Mouse (Mus musculus): ENCODE results near the gene Gpr179. TPM values are rescaled to one million over a fixed set of nuclear protein-coding genes. Genes with fewer than 3 reads are reported as not detected.
A peak's percentile ranks its signal among the peaks of the same experiment; 100 is the strongest.

Gpr179 gene
- polyA plus RNA-seq, 1 experiment from 2014 or later: not detected

- Histone ChIP-seq H3K9ac (ENCODE audit: low read depth, low read length) (no peak overlapping the region), H3K27ac (ENCODE audit: low read length) (no peak overlapping the region), H3K9me3 (replicated peaks; ENCODE audit: control insufficient read depth, low read length) (no peaks in the 10 kb centered on the region), H3K4me1 (ENCODE audit: control insufficient read depth, low read depth, low read length) (peaks cover 2% of the 10 kb centered on the region), H3K27me3 (ENCODE audit: control insufficient read depth, insufficient read depth, low read depth, low read length) (no peaks in the 10 kb centered on the region), H3K4me3 (ENCODE audit: low read depth, low read length) (no peak overlapping the region), H3K36me3 (ENCODE audit: control insufficient read depth, insufficient read depth) (no peaks in the 10 kb centered on the region), H3K4me2 (ENCODE audit: low read depth, low read length) (no peak overlapping the region)
- WGBS (ENCODE audit: insufficient replicate concordance): 53% methylated on average over 9 of the region's 9 CpGs
- ATAC-seq (ENCODE audit: low read depth): no peak
Observed at GRCm38 (mm10) chr11:97346383-97346782, 5.5 kb downstream of the Gpr179 start.

- no peak overlapping the region for H3K4me2 ChIP-seq (ENCODE audit: low read depth, low read length)
- no peak overlapping the region for H3K9ac ChIP-seq (ENCODE audit: low read depth, low read length)
- H3K27me3 ChIP-seq (ENCODE audit: control insufficient read depth, insufficient read depth, low read depth, low read length): no peaks in the 10 kb centered on the region
- no peak overlapping the region for H3K4me3 ChIP-seq (ENCODE audit: low read depth, low read length)
- H3K4me1 ChIP-seq (ENCODE audit: control insufficient read depth, low read depth, low read length): peaks cover 2% of the 10 kb centered on the region
- no peak for ATAC-seq (ENCODE audit: low read depth)
- 34% methylated on average over 10 of the region's 10 CpGs for WGBS (ENCODE audit: insufficient replicate concordance)
- H3K36me3 ChIP-seq (ENCODE audit: control insufficient read depth, insufficient read depth): no peaks in the 10 kb centered on the region
- H3K9me3 ChIP-seq (replicated peaks; ENCODE audit: control insufficient read depth, low read length): no peaks in the 10 kb centered on the region
- no peak overlapping the region for H3K27ac ChIP-seq (ENCODE audit: low read length)
Observed at GRCm38 (mm10) chr11:97345446-97345845, 6.4 kb downstream of the Gpr179 start.

- Histone ChIP-seq H3K27me3 (ENCODE audit: control insufficient read depth, insufficient read depth, low read depth, low read length) (no peaks in the 10 kb centered on the region), H3K4me3 (ENCODE audit: low read depth, low read length) (no peak overlapping the region), H3K9ac (ENCODE audit: low read depth, low read length) (no peak overlapping the region)
Observed at GRCm38 (mm10) chr11:97343619-97344018, 8.3 kb downstream of the Gpr179 start.

GRCm38 (mm10) chr11:97343175-97343574 lies 8.7 kb downstream of the Gpr179 start:
- H3K4me2 ChIP-seq (ENCODE audit: low read depth, low read length): no peak overlapping the region
- no peak overlapping the region for H3K27ac ChIP-seq (ENCODE audit: low read length)
- no peaks in the 10 kb centered on the region for H3K9me3 ChIP-seq (replicated peaks; ENCODE audit: control insufficient read depth, low read length)
- no peaks in the 10 kb centered on the region for H3K36me3 ChIP-seq (ENCODE audit: control insufficient read depth, insufficient read depth)
- H3K27me3 ChIP-seq (ENCODE audit: control insufficient read depth, insufficient read depth, low read depth, low read length): no peaks in the 10 kb centered on the region
- WGBS (ENCODE audit: insufficient replicate concordance): 36% methylated on average over 8 of the region's 8 CpGs
- no peak overlapping the region for H3K4me3 ChIP-seq (ENCODE audit: low read depth, low read length)
- no peak overlapping the region for H3K9ac ChIP-seq (ENCODE audit: low read depth, low read length)
- H3K4me1 ChIP-seq (ENCODE audit: control insufficient read depth, low read depth, low read length): no peaks in the 10 kb centered on the region; the same call in 1 of the 2 replicates
- no peak for ATAC-seq (ENCODE audit: low read depth)

More at GRCm38 (mm10) chr11:97343619-97344018, 8.3 kb downstream of the Gpr179 start:
- peak overlapping the region; percentile 18; the same call in 1 of the 2 replicates for H3K4me2 ChIP-seq (ENCODE audit: low read depth, low read length)
- 28% methylated on average over 17 of the region's 17 CpGs for WGBS (ENCODE audit: insufficient replicate concordance)
- no peak overlapping the region for H3K27ac ChIP-seq (ENCODE audit: low read length)
- 0 out of 2 replicates have a peak, but pooled peaks have one; percentile 24 for ATAC-seq (ENCODE audit: low read depth)
- no peaks in the 10 kb centered on the region; the same call in 1 of the 2 replicates for H3K4me1 ChIP-seq (ENCODE audit: control insufficient read depth, low read depth, low read length)
- H3K36me3 ChIP-seq (ENCODE audit: control insufficient read depth, insufficient read depth): no peaks in the 10 kb centered on the region
- H3K9me3 ChIP-seq (replicated peaks; ENCODE audit: control insufficient read depth, low read length): no peaks in the 10 kb centered on the region

GRCm38 (mm10) chr11:97338977-97339315 lies 12.9 kb downstream of the Gpr179 start:
- Histone ChIP-seq H3K4me1 (ENCODE audit: control insufficient read depth, low read depth, low read length) (no peaks in the 10 kb centered on the region; the same call in 1 of the 2 replicates), H3K4me3 (ENCODE audit: low read depth, low read length) (no peak overlapping the region), H3K9me3 (replicated peaks; ENCODE audit: control insufficient read depth, low read length) (no peaks in the 10 kb centered on the region), H3K27me3 (ENCODE audit: control insufficient read depth, insufficient read depth, low read depth, low read length) (peaks cover 23% of the 10 kb centered on the region), H3K4me2 (ENCODE audit: low read depth, low read length) (no peak overlapping the region), H3K9ac (ENCODE audit: low read depth, low read length) (no peak overlapping the region), H3K36me3 (ENCODE audit: control insufficient read depth, insufficient read depth) (no peaks in the 10 kb centered on the region), H3K27ac (ENCODE audit: low read length) (no peak overlapping the region)
- WGBS (ENCODE audit: insufficient replicate concordance): 46% methylated on average over 17 of the region's 17 CpGs
- no peak for ATAC-seq (ENCODE audit: low read depth)

- H3K4me2 ChIP-seq (ENCODE audit: low read depth, low read length): no peak overlapping the region
- ATAC-seq (ENCODE audit: low read depth): no peak
- H3K9ac ChIP-seq (ENCODE audit: low read depth, low read length): no peak overlapping the region
- H3K4me3 ChIP-seq (ENCODE audit: low read depth, low read length): no peak overlapping the region
- no peak overlapping the region for H3K27ac ChIP-seq (ENCODE audit: low read length)
- no peaks in the 10 kb centered on the region for H3K36me3 ChIP-seq (ENCODE audit: control insufficient read depth, insufficient read depth)
- H3K9me3 ChIP-seq (replicated peaks; ENCODE audit: control insufficient read depth, low read length): no peaks in the 10 kb centered on the region
- WGBS (ENCODE audit: insufficient replicate concordance): 51% methylated on average over 21 of the region's 21 CpGs
- no peaks in the 10 kb centered on the region for H3K4me1 ChIP-seq (ENCODE audit: control insufficient read depth, low read depth, low read length)
- H3K27me3 ChIP-seq (ENCODE audit: control insufficient read depth, insufficient read depth, low read depth, low read length): peaks cover 23% of the 10 kb centered on the region
Observed at GRCm38 (mm10) chr11:97338302-97338976, 13.4 kb downstream of the Gpr179 start.

- Histone ChIP-seq H3K27ac (ENCODE audit: low read length) (no peak overlapping the region), H3K4me2 (ENCODE audit: low read depth, low read length) (no peak overlapping the region), H3K27me3 (ENCODE audit: control insufficient read depth, insufficient read depth, low read depth, low read length) (peaks cover 23% of the 10 kb centered on the region), H3K9me3 (replicated peaks; ENCODE audit: control insufficient read depth, low read length) (no peaks in the 10 kb centered on the region), H3K4me3 (ENCODE audit: low read depth, low read length) (no peak overlapping the region), H3K36me3 (ENCODE audit: control insufficient read depth, insufficient read depth) (no peaks in the 10 kb centered on the region), H3K4me1 (ENCODE audit: control insufficient read depth, low read depth, low read length) (no peaks in the 10 kb centered on the region), H3K9ac (ENCODE audit: low read depth, low read length) (no peak overlapping the region)
- 67% methylated on average over 12 of the region's 12 CpGs for WGBS (ENCODE audit: insufficient replicate concordance)
- no peak for ATAC-seq (ENCODE audit: low read depth)
Observed at GRCm38 (mm10) chr11:97337363-97337762, 14.5 kb downstream of the Gpr179 start.

GRCm38 (mm10) chr11:97336751-97337345 lies 15.0 kb downstream of the Gpr179 start:
- Histone ChIP-seq H3K4me2 (ENCODE audit: low read depth, low read length) (no peak overlapping the region), H3K4me1 (ENCODE audit: control insufficient read depth, low read depth, low read length) (no peaks in the 10 kb centered on the region), H3K27me3 (ENCODE audit: control insufficient read depth, insufficient read depth, low read depth, low read length) (peaks cover 23% of the 10 kb centered on the region), H3K4me3 (ENCODE audit: low read depth, low read length) (no peak overlapping the region), H3K9me3 (replicated peaks; ENCODE audit: control insufficient read depth, low read length) (no peaks in the 10 kb centered on the region), H3K27ac (ENCODE audit: low read length) (no peak overlapping the region), H3K9ac (ENCODE audit: low read depth, low read length) (no peak overlapping the region), H3K36me3 (ENCODE audit: control insufficient read depth, insufficient read depth) (no peaks in the 10 kb centered on the region)
- no peak for ATAC-seq (ENCODE audit: low read depth)
- 56% methylated on average over 14 of the region's 14 CpGs for WGBS (ENCODE audit: insufficient replicate concordance)

GRCm38 (mm10) chr11:97336238-97336637 lies 15.6 kb downstream of the Gpr179 start:
- Histone ChIP-seq H3K4me1 (ENCODE audit: control insufficient read depth, low read depth, low read length) (no peaks in the 10 kb centered on the region), H3K27me3 (ENCODE audit: control insufficient read depth, insufficient read depth, low read depth, low read length) (peaks cover 23% of the 10 kb centered on the region), H3K9ac (ENCODE audit: low read depth, low read length) (no peak overlapping the region), H3K4me2 (ENCODE audit: low read depth, low read length) (no peak overlapping the region), H3K27ac (ENCODE audit: low read length) (no peak overlapping the region), H3K4me3 (ENCODE audit: low read depth, low read length) (no peak overlapping the region), H3K9me3 (replicated peaks; ENCODE audit: control insufficient read depth, low read length) (no peaks in the 10 kb centered on the region), H3K36me3 (ENCODE audit: control insufficient read depth, insufficient read depth) (no peaks in the 10 kb centered on the region)
- no peak for ATAC-seq (ENCODE audit: low read depth)
- 19% methylated on average over 6 of the region's 6 CpGs for WGBS (ENCODE audit: insufficient replicate concordance)

Measured in liver, embryonic 16.5 days (tissue).